1 mouse cellular context compared by ENCODE assay signal in the genomic region with DNA sequence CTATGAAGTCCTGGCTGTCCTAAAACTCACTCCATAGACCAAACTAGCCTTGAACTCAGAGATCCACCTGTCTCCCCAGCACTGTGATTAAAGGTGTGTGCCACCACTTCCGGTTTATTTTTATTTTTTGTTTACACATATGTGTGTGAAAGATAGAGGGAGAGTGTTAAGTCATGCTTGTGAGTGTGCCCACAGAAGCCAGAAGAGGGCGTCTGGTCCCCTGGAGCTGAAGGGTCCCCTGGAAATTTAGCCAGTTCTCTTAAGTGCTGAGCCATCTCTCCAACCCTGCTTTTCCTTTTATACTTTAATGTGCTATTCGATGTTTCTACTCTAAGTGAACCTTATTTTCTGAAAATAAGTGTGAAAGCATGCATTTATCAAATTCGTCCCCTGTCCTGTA.
TF ChIP-seq lines count a peak whose summit lies in the region.

No protein-coding gene starts in this region.

TF ChIP-seq in MEL, 35 proteins besides CTCF, POLR2A, EP300 and RAD21 (continued from another document):
- TF ChIP-seq SIN3A (IDR thresholded peaks at IDR 0.05; ENCODE audit: low read length) (no peak), NELFE (IDR thresholded peaks at IDR 0.05; ENCODE audit: low read depth, low read length) (no peak), JUND (IDR thresholded peaks at IDR 0.05; ENCODE audit: low read depth, low read length) (no peak), MYC (IDR thresholded peaks at IDR 0.05; ENCODE audit: low read depth, low read length) (no peak), POLR2AphosphoS5 (IDR thresholded peaks at IDR 0.05; ENCODE audit: borderline replicate concordance, low read depth, low read length) (no peak), GABPA (IDR thresholded peaks at IDR 0.05; ENCODE audit: low read depth, low read length) (no peak), UBTF (IDR thresholded peaks at IDR 0.05; ENCODE audit: borderline replicate concordance, insufficient read depth, low read depth, low read length) (no peak), POLR2AphosphoS2 (IDR thresholded peaks at IDR 0.05; ENCODE audit: low read length) (no peak), TAL1 (IDR thresholded peaks at IDR 0.05; ENCODE audit: low read length) (no peak), USF1 (IDR thresholded peaks at IDR 0.05; ENCODE audit: low read depth, low read length) (no peak), ZKSCAN1 (IDR thresholded peaks at IDR 0.05; ENCODE audit: low read depth, low read length) (no peak), SMC3 (IDR thresholded peaks at IDR 0.05; ENCODE audit: low read depth, low read length) (peak; percentile 81), MAX (IDR thresholded peaks at IDR 0.05; ENCODE audit: low read length) (no peak)
